ENCODE assay signal across 9 mouse cellular contexts in the genomic region with DNA sequence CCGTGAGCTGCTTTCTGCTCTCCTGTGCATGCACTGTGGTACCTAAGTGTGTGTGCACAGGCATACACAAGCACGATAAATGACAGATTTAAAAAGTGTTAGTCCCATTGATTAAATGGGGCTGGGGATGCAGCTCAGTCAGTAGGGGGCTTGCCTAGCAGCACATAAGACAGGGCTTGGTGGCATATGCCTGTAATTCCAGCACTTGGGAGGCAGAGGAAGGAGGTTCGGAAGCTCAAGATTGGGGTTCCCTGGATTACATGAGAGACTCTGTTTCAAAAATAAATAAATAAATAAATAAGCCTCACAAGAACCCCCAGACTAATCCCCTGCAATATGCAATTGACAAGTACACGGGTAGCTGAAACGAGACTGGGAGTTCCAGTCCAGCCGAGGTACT. TPM values are rescaled to one million over a fixed set of nuclear protein-coding genes. Genes with fewer than 3 reads are reported as not detected.
DNase-seq lines count a peak whose midpoint lies in the region; ATAC-seq and TF ChIP-seq lines count a peak whose summit lies in the region.
"Had no signal": no experiment of that assay in that cellular context is flagged by ENCODE, and none has a peak within 500 bp of the region (broad histone marks: within the 10 kb centered on the region; RNA-seq: fewer than 3 reads in every experiment).

No protein-coding gene starts in this region.

- TF ChIP-seq POLR2A in lung, adult 2 months (IDR thresholded peaks at IDR 0.05; ENCODE audit: borderline replicate concordance, extremely low read depth, low read depth, low read length), result no peak

- TF ChIP-seq CTCF in lung, embryonic 14.5 days (IDR thresholded peaks at IDR 0.05; ENCODE audit: low read depth), result no peak
- TF ChIP-seq CTCF in lung, adult 2 months (IDR thresholded peaks at IDR 0.05; ENCODE audit: insufficient read depth, low read length), result no peak

- ATAC-seq in lung, embryonic 14.5 days (ENCODE audit: insufficient read depth), result no peak
- ATAC-seq in forebrain, embryonic 11.5 days (replicated peaks; ENCODE audit: low FRiP score), result no peak
- ATAC-seq in limb, embryonic 12.5 days (ENCODE audit: insufficient number of reproducible peaks, insufficient read depth, low FRiP score, low TSS enrichment, low read depth), result no peak
- ATAC-seq in neural tube, embryonic 14.5 days (ENCODE audit: low read depth), result no peak

- 45% methylated on average over 6 of the region's 6 CpGs for WGBS in lung, embryonic 14.5 days
- 47% methylated on average over 6 of the region's 6 CpGs for WGBS in lung, adult 2 months
- 39% methylated on average over 6 of the region's 6 CpGs for WGBS in forebrain, embryonic 11.5 days
- WGBS in limb, embryonic 12.5 days, result 51% methylated on average over 6 of the region's 6 CpGs
- 51% methylated on average over 6 of the region's 6 CpGs for whole genome bisulfite sequencing in neural tube, embryonic 14.5 days

- no peak for DNase-seq in lung, embryonic 14.5 days
- no peak for DNase-seq in lung, adult 2 months
- DNase-seq in forebrain, embryonic 11.5 days (ENCODE audit: low spot score), result no peak
- DNase-seq in layer of hippocampus, adult 11-12 months (ENCODE audit: low spot score), result no peak
- DNase-seq in embryo, embryonic 11 days, result no peak
- DNase-seq in cerebellum, adult 18-20 months, result no peak
- DNase-seq: kidney, adult 18-20 months had no signal

- H3K4me1 ChIP-seq in lung, embryonic 14.5 days (ENCODE audit: insufficient read depth), result 0 out of 2 replicates have a peak, but pooled peaks cover 5% of the 10 kb centered on the region
- H3K4me1 ChIP-seq in lung, adult 2 months (ENCODE audit: control insufficient read depth, insufficient read depth, low read length), result no peaks in the 10 kb centered on the region
- H3K4me1 ChIP-seq in forebrain, embryonic 11.5 days (replicated peaks; ENCODE audit: control insufficient read depth, insufficient read depth, low read length), result peaks cover 7% of the 10 kb centered on the region
- peaks cover 16% of the 10 kb centered on the region for H3K4me1 ChIP-seq in limb, embryonic 12.5 days (replicated peaks)
- peaks cover 6% of the 10 kb centered on the region; the same call in 1 of the 2 replicates for H3K4me1 ChIP-seq in neural tube, embryonic 14.5 days (ENCODE audit: control insufficient read depth, insufficient read depth, low read length)

- peak overlapping the region; percentile 70 for H3K4me2 ChIP-seq in lung, embryonic 14.5 days
- H3K4me2 ChIP-seq in forebrain, embryonic 11.5 days (ENCODE audit: low read depth, low read length, severe bottlenecking), result peak overlapping the region; percentile 60
- peak overlapping the region; percentile 70 for H3K4me2 ChIP-seq in limb, embryonic 12.5 days
- H3K4me2 ChIP-seq in neural tube, embryonic 14.5 days (ENCODE audit: low read depth, low read length), result peak overlapping the region; percentile 63; the same call in 1 of the 2 replicates

- H3K9ac ChIP-seq in lung, embryonic 14.5 days, result peak overlapping the region; percentile 85
- peak overlapping the region; percentile 95; the same call in 1 of the 2 replicates for H3K9ac ChIP-seq in forebrain, embryonic 11.5 days (ENCODE audit: low read length)
- H3K9ac ChIP-seq in limb, embryonic 12.5 days (replicated peaks), result no peak overlapping the region; the same call in 1 of the 2 replicates
- H3K9ac ChIP-seq in neural tube, embryonic 14.5 days (replicated peaks; ENCODE audit: low read depth, low read length), result 0 out of 2 replicates have a peak overlapping the region, but pooled peaks have one; percentile 8

- H3K4me3 ChIP-seq in lung, embryonic 14.5 days (ENCODE audit: low read depth, low read length), result peak overlapping the region; percentile 81
- H3K4me3 ChIP-seq in lung, adult 2 months (replicated peaks; ENCODE audit: extremely low read depth, low read depth, low read length), result no peak overlapping the region
- peak overlapping the region; percentile 95 for H3K4me3 ChIP-seq in forebrain, embryonic 11.5 days (ENCODE audit: low read depth, low read length)
- peak overlapping the region; percentile 90 for H3K4me3 ChIP-seq in limb, embryonic 12.5 days (replicated peaks)
- no peak overlapping the region; the same call in 1 of the 2 replicates for H3K4me3 ChIP-seq in neural tube, embryonic 14.5 days (ENCODE audit: low read depth, low read length)

- H3K27ac ChIP-seq in lung, embryonic 14.5 days (ENCODE audit: low read depth), result no peak overlapping the region
- H3K27ac ChIP-seq in forebrain, embryonic 11.5 days (ENCODE audit: low read depth, low read length), result no peak overlapping the region
- H3K27ac ChIP-seq in limb, embryonic 12.5 days, result no peak overlapping the region
- H3K27ac ChIP-seq in neural tube, embryonic 14.5 days (ENCODE audit: low read depth, low read length), result no peak overlapping the region

- H3K27me3 ChIP-seq in lung, embryonic 14.5 days (ENCODE audit: insufficient read depth, low read length), result no peaks in the 10 kb centered on the region
- no peaks in the 10 kb centered on the region for H3K27me3 ChIP-seq in forebrain, embryonic 11.5 days (ENCODE audit: control insufficient read depth, insufficient read depth, low read length)
- H3K27me3 ChIP-seq in limb, embryonic 12.5 days, result peaks cover 8% of the 10 kb centered on the region; the same call in 1 of the 2 replicates
- no peaks in the 10 kb centered on the region for H3K27me3 ChIP-seq in neural tube, embryonic 14.5 days (ENCODE audit: control insufficient read depth, insufficient read depth, low read length)

- H3K9me3 ChIP-seq in lung, embryonic 14.5 days (ENCODE audit: low read depth, low read length), result no peaks in the 10 kb centered on the region
- no peaks in the 10 kb centered on the region for H3K9me3 ChIP-seq in forebrain, embryonic 11.5 days (ENCODE audit: control insufficient read depth, low read length)
- H3K9me3 ChIP-seq in limb, embryonic 12.5 days, result peaks cover under 1% of the 10 kb centered on the region; the same call in 1 of the 2 replicates
- no peaks in the 10 kb centered on the region for H3K9me3 ChIP-seq in neural tube, embryonic 14.5 days (ENCODE audit: control insufficient read depth, low read length)

- no peaks in the 10 kb centered on the region for H3K36me3 ChIP-seq in lung, embryonic 14.5 days (ENCODE audit: insufficient read depth)
- H3K36me3 ChIP-seq in forebrain, embryonic 11.5 days (ENCODE audit: control insufficient read depth, insufficient read depth, low read length), result no peaks in the 10 kb centered on the region
- no peaks in the 10 kb centered on the region for H3K36me3 ChIP-seq in limb, embryonic 12.5 days
- H3K36me3 ChIP-seq in neural tube, embryonic 14.5 days (ENCODE audit: control insufficient read depth, insufficient read depth, low read length), result no peaks in the 10 kb centered on the region

RNA-seq across cellular contexts. Expression of a gene that starts 1.4 kb away (rescaled TPM):
- 39.2 and 40.9 TPM in 2 replicates for polyA plus RNA-seq in lung, embryonic 14.5 days (2014; fragmentation: Nextera tagmentation; extraction: Ambion mirVana)
- 1.3 and 2.2 TPM in 2 replicates for polyA plus RNA-seq in lung, adult 2 months (2012; rRNA removed)
- polyA plus RNA-seq in forebrain, embryonic 11.5 days (2014; fragmentation: Nextera tagmentation; extraction: Ambion mirVana), result 44.1 and 48.4 TPM in 2 replicates
- 33.5 and 35.0 TPM in 2 replicates for polyA plus RNA-seq in limb, embryonic 12.5 days (2016; fragmentation: Nextera tagmentation; extraction: Ambion mirVana)
- polyA plus RNA-seq in neural tube, embryonic 14.5 days (2014; fragmentation: Nextera tagmentation; extraction: Ambion mirVana), result 3.6 and 5.9 TPM in 2 replicates

RNA-seq across cellular contexts. Expression of a gene that starts 29.3 kb away (rescaled TPM):
- polyA plus RNA-seq in lung, embryonic 14.5 days (2014; fragmentation: Nextera tagmentation; extraction: Ambion mirVana), result 4.4 and 4.5 TPM in 2 replicates
- 3.6 and 4.7 TPM in 2 replicates for polyA plus RNA-seq in lung, adult 2 months (2012; rRNA removed)
- 12.7 and 13.2 TPM in 2 replicates for polyA plus RNA-seq in forebrain, embryonic 11.5 days (2014; fragmentation: Nextera tagmentation; extraction: Ambion mirVana)
- 5.8 and 6.2 TPM in 2 replicates for polyA plus RNA-seq in limb, embryonic 12.5 days (2016; fragmentation: Nextera tagmentation; extraction: Ambion mirVana)
- polyA plus RNA-seq in neural tube, embryonic 14.5 days (2014; fragmentation: Nextera tagmentation; extraction: Ambion mirVana), result 25.0 and 31.4 TPM in 2 replicates

RNA-seq across cellular contexts. Expression of a gene that starts 47.5 kb away (rescaled TPM):
- polyA plus RNA-seq in lung, embryonic 14.5 days (2014; fragmentation: Nextera tagmentation; extraction: Ambion mirVana), result 2.4 and 2.6 TPM in 2 replicates
- 3.3 and 4.3 TPM in 2 replicates for polyA plus RNA-seq in lung, adult 2 months (2012; rRNA removed)
- polyA plus RNA-seq in forebrain, embryonic 11.5 days (2014; fragmentation: Nextera tagmentation; extraction: Ambion mirVana), result 10.4 and 14.1 TPM in 2 replicates
- 5.0 and 5.6 TPM in 2 replicates for polyA plus RNA-seq in limb, embryonic 12.5 days (2016; fragmentation: Nextera tagmentation; extraction: Ambion mirVana)
- 5.4 and 12.0 TPM in 2 replicates for polyA plus RNA-seq in neural tube, embryonic 14.5 days (2014; fragmentation: Nextera tagmentation; extraction: Ambion mirVana)

RNA-seq across cellular contexts. Expression of a gene that starts 57.0 kb away (rescaled TPM):
- 0.08 and 0.24 TPM in 2 replicates for polyA plus RNA-seq in lung, embryonic 14.5 days (2014; fragmentation: Nextera tagmentation; extraction: Ambion mirVana)
- polyA plus RNA-seq in lung, adult 2 months (2012; rRNA removed), result 0.03 and 0.13 TPM in 2 replicates
- polyA plus RNA-seq in forebrain, embryonic 11.5 days (2014; fragmentation: Nextera tagmentation; extraction: Ambion mirVana), result 4.6 and 5.6 TPM in 2 replicates
- polyA plus RNA-seq in limb, embryonic 12.5 days (2016; fragmentation: Nextera tagmentation; extraction: Ambion mirVana), result 0.15 and 0.40 TPM in 2 replicates
- 38.5 and 53.5 TPM in 2 replicates for polyA plus RNA-seq in neural tube, embryonic 14.5 days (2014; fragmentation: Nextera tagmentation; extraction: Ambion mirVana)

Comparison
In these comparisons a context has a peak if more than half of its experiments do, and no peak if none do; other contexts are left out.
1. H3K4me3 ChIP-seq: peak in lung, embryonic 14.5 days (single experiment), forebrain, embryonic 11.5 days (single experiment) and limb, embryonic 12.5 days (single experiment); none in lung, adult 2 months (single experiment) and neural tube, embryonic 14.5 days (single experiment).
2. Peak in every context shown above with its lines, with median percentiles within 50 percentile points of each other: H3K4me2 ChIP-seq.